Comparison of ENCODE assay signal across 10 mouse cellular contexts in genomic region chr11:75565849-75566248, GRCm38 (mm10). TPM values are rescaled to one million over a fixed set of nuclear protein-coding genes. Genes with fewer than 3 reads are reported as not detected.
A peak's percentile ranks its signal among the peaks of the same experiment; 100 is the strongest.
DNase-seq lines count a peak whose midpoint lies in the region; ATAC-seq lines count a peak whose summit lies in the region.
"Had no signal": no experiment of that assay in that cellular context is flagged by ENCODE, and none has a peak within 500 bp of the region (broad histone marks: within the 10 kb centered on the region; RNA-seq: fewer than 3 reads in every experiment).

No protein-coding gene starts in this region.

- no peaks in the 10 kb centered on the region for H3K27me3 ChIP-seq in liver, embryonic 16.5 days (ENCODE audit: control insufficient read depth, insufficient read depth, low read depth, low read length)
- no peaks in the 10 kb centered on the region for H3K27me3 ChIP-seq in liver, embryonic 12.5 days (replicated peaks)
- H3K27me3 ChIP-seq: stomach, embryonic 15.5 days had no signal

- intact Hi-C loops in left cerebral cortex, postnatal 14 days (cut with DNase I), result no loop called here

- H3K9ac ChIP-seq in liver, embryonic 16.5 days (ENCODE audit: low read depth, low read length), result no peak overlapping the region
- no peak overlapping the region for H3K9ac ChIP-seq in liver, embryonic 12.5 days
- H3K9ac ChIP-seq: stomach, embryonic 15.5 days had no signal

- H3K4me3 ChIP-seq in liver, embryonic 16.5 days (ENCODE audit: low read depth, low read length), result no peak overlapping the region
- H3K4me3 ChIP-seq in liver, embryonic 12.5 days, result no peak overlapping the region
- H3K4me3 ChIP-seq: stomach, embryonic 15.5 days had no signal

- no peaks in the 10 kb centered on the region for H3K9me3 ChIP-seq in liver, embryonic 16.5 days (replicated peaks; ENCODE audit: control insufficient read depth, low read length)
- H3K9me3 ChIP-seq in liver, embryonic 12.5 days (replicated peaks), result no peaks in the 10 kb centered on the region
- H3K9me3 ChIP-seq: stomach, embryonic 15.5 days had no signal

- no peaks in the 10 kb centered on the region; the same call in 1 of the 2 replicates for H3K36me3 ChIP-seq in liver, embryonic 16.5 days (ENCODE audit: control insufficient read depth, insufficient read depth)
- H3K36me3 ChIP-seq in liver, embryonic 12.5 days, result no peaks in the 10 kb centered on the region
- H3K36me3 ChIP-seq: stomach, embryonic 15.5 days had no signal

- H3K4me1 ChIP-seq in liver, embryonic 16.5 days (ENCODE audit: control insufficient read depth, low read depth, low read length), result peaks cover 17% of the 10 kb centered on the region
- peaks cover 54% of the 10 kb centered on the region for H3K4me1 ChIP-seq in liver, embryonic 12.5 days

- DNase-seq in brain, adult 2 months (ENCODE audit: low read depth, low spot score), result peak; percentile 93
- peak; percentile 82 to 86 for DNase-seq in heart, adult 9 months (ENCODE audit: low spot score in 2 of 2)
- peak; percentile 45 to 60 for DNase-seq in lung, postnatal 4 days
- DNase-seq in c-Kit-positive CD71-positive TER-119-positive erythroid progenitor cells, embryonic 14.5 days (ENCODE audit: low spot score), result no peak
- no peak for DNase-seq in left cerebral cortex, postnatal 14 days (ENCODE audit: low spot score in 2 of 2)
- DNase-seq in neural tube, embryonic 10.5 days (ENCODE audit: extremely low spot score, low spot score), result no peak

- H3K4me2 ChIP-seq in liver, embryonic 16.5 days (ENCODE audit: low read depth, low read length), result no peak overlapping the region
- H3K4me2 ChIP-seq in liver, embryonic 12.5 days, result no peak overlapping the region
- H3K4me2 ChIP-seq: stomach, embryonic 15.5 days had no signal

- H3K27ac ChIP-seq in liver, embryonic 16.5 days (ENCODE audit: low read length), result peak overlapping the region; percentile 27; the same call in 1 of the 2 replicates
- H3K27ac ChIP-seq in liver, embryonic 12.5 days, result no peak overlapping the region
- H3K27ac ChIP-seq: stomach, embryonic 15.5 days had no signal

- WGBS in liver, embryonic 16.5 days (ENCODE audit: insufficient replicate concordance), result 72% methylated on average over 2 of the region's 2 CpGs
- WGBS in liver, embryonic 12.5 days (ENCODE audit: insufficient replicate concordance), result 60% methylated on average over 2 of the region's 2 CpGs

- no peak for ATAC-seq in liver, embryonic 16.5 days (ENCODE audit: low read depth)
- no peak for ATAC-seq in liver, embryonic 12.5 days

RNA-seq across cellular contexts. Expression of gene Pitpna, which starts 22.0 kb away (rescaled TPM):
- 23.8 and 25.4 TPM in 2 replicates for polyA plus RNA-seq in liver, embryonic 16.5 days (2015; fragmentation: Nextera tagmentation; extraction: Ambion mirVana)
- polyA plus RNA-seq in liver, embryonic 12.5 days (2016; fragmentation: Nextera tagmentation; extraction: Ambion mirVana), result 65.7 and 69.3 TPM in 2 replicates
- 100 to 1,000 TPM; 336 to 338 TPM for total RNA-seq in left cerebral cortex, postnatal 14 days (2021)

RNA-seq across cellular contexts. Expression of gene Slc43a2, which starts 34.4 kb away (rescaled TPM):
- 4.4 and 4.5 TPM in 2 replicates for polyA plus RNA-seq in liver, embryonic 16.5 days (2015; fragmentation: Nextera tagmentation; extraction: Ambion mirVana)
- polyA plus RNA-seq in liver, embryonic 12.5 days (2016; fragmentation: Nextera tagmentation; extraction: Ambion mirVana), result 5.9 and 6.3 TPM in 2 replicates
- total RNA-seq in left cerebral cortex, postnatal 14 days (2021), result 10 to 100 TPM; 53.0 to 61.5 TPM

RNA-seq across cellular contexts. Expression of gene Scarf1, which starts 52.5 kb away (rescaled TPM):
- 2.5 and 3.4 TPM in 2 replicates for polyA plus RNA-seq in liver, embryonic 16.5 days (2015; fragmentation: Nextera tagmentation; extraction: Ambion mirVana)
- polyA plus RNA-seq in liver, embryonic 12.5 days (2016; fragmentation: Nextera tagmentation; extraction: Ambion mirVana), result 5.2 TPM in 2 replicates
- 1 to 10 TPM; 3.0 to 3.3 TPM for total RNA-seq in left cerebral cortex, postnatal 14 days (2021)
- total RNA-seq: megakaryocyte-erythroid progenitor cell, adult 5-6 weeks had no signal

RNA-seq across cellular contexts. Expression of gene Rilp, which starts 56.0 kb away (rescaled TPM):
- 3.8 and 4.7 TPM in 2 replicates for polyA plus RNA-seq in liver, embryonic 16.5 days (2015; fragmentation: Nextera tagmentation; extraction: Ambion mirVana)
- polyA plus RNA-seq in liver, embryonic 12.5 days (2016; fragmentation: Nextera tagmentation; extraction: Ambion mirVana), result 0.89 and 1.2 TPM in 2 replicates
- total RNA-seq in left cerebral cortex, postnatal 14 days (2021), result 1 to 10 TPM; 2.0 to 2.5 TPM

Comparison
In these comparisons a context has a peak if more than half of its experiments do, and no peak if none do; other contexts are left out.
1. DNase-seq: peak in brain, adult 2 months (single experiment), heart, adult 9 months (2 of 2) and lung, postnatal 4 days (2 of 2); none in c-Kit-positive CD71-positive TER-119-positive erythroid progenitor cells, embryonic 14.5 days (single experiment), left cerebral cortex, postnatal 14 days (0 of 2) and neural tube, embryonic 10.5 days (single experiment).